Mouse (Mus musculus) liver, adult 2 months (tissue): ENCODE data around the gene Tada2b. TPM values are rescaled to one million over a fixed set of nuclear protein-coding genes. Genes with fewer than 3 reads are reported as not detected.

Experiments used
- DNase-seq: peaks from one replicate; pipeline ENCODE4 v3.0.0-alpha.2; 2011; ENCODE audit warnings: low read depth, low spot score; ENCODE audit errors: extremely low read depth
- H3K27ac ChIP-seq: fragments of 200-500 bp; replicated peaks from 2 replicates; pipeline ENCODE4 v1.5.1; 2012; ENCODE audit warnings: low read depth, mild to moderate bottlenecking, control low read depth, inconsistent platforms, low read length; ENCODE audit not compliant: insufficient read depth
- H3K27me3 ChIP-seq: fragments of 200-500 bp; 2 replicates; pipeline ENCODE4 v1.6.1; 2012; ENCODE audit warnings: mild to moderate bottlenecking, moderate library complexity, low read length, inconsistent platforms; ENCODE audit not compliant: control insufficient read depth, insufficient read depth
- H3K36me3 ChIP-seq: fragments of 200-500 bp; 2 replicates; pipeline ENCODE4 v1.6.1; 2012; ENCODE audit warnings: low read length, inconsistent platforms; ENCODE audit not compliant: control insufficient read depth, insufficient read depth
- H3K4me1 ChIP-seq: fragments of 200-500 bp; 2 replicates; pipeline ENCODE4 v1.6.1; 2011; ENCODE audit warnings: low read length; ENCODE audit not compliant: control insufficient read depth, insufficient read depth
- H3K4me3 ChIP-seq: fragments of 200-500 bp; 2 replicates; pipeline ENCODE4 v1.5.1; 2011; ENCODE audit warnings: low read depth, mild to moderate bottlenecking, control low read depth, low read length, moderate library complexity; ENCODE audit not compliant: insufficient read depth
- H3K79me2 ChIP-seq: fragments of 200-500 bp; 2 replicates; pipeline ENCODE4 v1.6.1; 2012; ENCODE audit warnings: inconsistent platforms, mild to moderate bottlenecking, low read length, moderate library complexity; ENCODE audit not compliant: control insufficient read depth, insufficient read depth
- H3K9ac ChIP-seq: fragments of 200-500 bp; 2 replicates; pipeline ENCODE4 v1.6.1; 2012; ENCODE audit warnings: low read depth, mild to moderate bottlenecking, control low read depth, inconsistent platforms, low read length
- CTCF ChIP-seq: fragments of 200-500 bp; IDR thresholded peaks from 2 replicates; pipeline ENCODE4 v1.5.1; 2011; ENCODE audit warnings: low read depth, low read length, control low read depth
- POLR2A ChIP-seq: fragments of 200-500 bp; IDR thresholded peaks from 2 replicates; pipeline ENCODE4 v1.6.1; 2011; ENCODE audit warnings: low read length, control low read depth; ENCODE audit not compliant: insufficient read depth; ENCODE audit errors: extremely low read depth
- WGBS: fragments of 180-500 bp; shearing (Covaris S2); methylation state at CpG from one replicate; pipeline ENCODE4 v1.1.7; 2018; 5-methylcytosine and 5-hydroxymethylcytosine counted together
- polyA plus RNA-seq: library from polyadenylated mRNA; depleted of rRNA; stranded (reverse); fragments of >200 nt; gene quantifications from 2 replicates; pipeline ENCODE4 v1.2.3, GENCODE M21; 2012
- total RNA-seq: library from RNA; depleted of rRNA; stranded (reverse); fragments of >200 nt; gene quantifications from 2 replicates; pipeline ENCODE4 v1.2.3, GENCODE M21; 2014

The Tada2b gene
- total and polyA plus RNA-seq, 2 experiments = 5.1 to 14.4 TPM

- DNase-seq = no peak
- H3K36me3 ChIP-seq = no peaks in the 10 kb centered on the region
- H3K79me2 ChIP-seq = no peaks in the 10 kb centered on the region
- no peaks in the 10 kb centered on the region for H3K27me3 ChIP-seq
- TF ChIP-seq POLR2A = no peak
- TF ChIP-seq CTCF = no peak
- no peak overlapping the region for H3K4me3 ChIP-seq
- 66% methylated on average over 4 of the region's 4 CpGs for WGBS
- no peaks in the 10 kb centered on the region for H3K4me1 ChIP-seq
- no peak overlapping the region for H3K27ac ChIP-seq
- no peak overlapping the region for H3K9ac ChIP-seq
Observed at GRCm38 (mm10) chr5:36436858-36437257, 47.2 kb downstream of the Tada2b start.

- H3K36me3 ChIP-seq = no peaks in the 10 kb centered on the region
- no peak for DNase-seq
- H3K9ac ChIP-seq = no peak overlapping the region
- H3K27ac ChIP-seq = no peak overlapping the region
- H3K4me1 ChIP-seq = no peaks in the 10 kb centered on the region
- no peak for TF ChIP-seq POLR2A
- no peak for TF ChIP-seq CTCF
- H3K27me3 ChIP-seq = no peaks in the 10 kb centered on the region
- 74% methylated on average over 9 of the region's 9 CpGs for WGBS
- no peak overlapping the region for H3K4me3 ChIP-seq
- H3K79me2 ChIP-seq = no peaks in the 10 kb centered on the region
Observed at GRCm38 (mm10) chr5:36434398-36434967, 49.6 kb downstream of the Tada2b start.

- Histone ChIP-seq H3K27me3 (no peaks in the 10 kb centered on the region), H3K36me3 (no peaks in the 10 kb centered on the region), H3K27ac (no peak overlapping the region), H3K79me2 (no peaks in the 10 kb centered on the region), H3K4me1 (no peaks in the 10 kb centered on the region), H3K9ac (no peak overlapping the region), H3K4me3 (no peak overlapping the region)
- WGBS = 55% methylated on average over 2 of the region's 2 CpGs
- no peak for DNase-seq
- TF ChIP-seq POLR2A (no peak), CTCF (no peak)
Observed at GRCm38 (mm10) chr5:36431711-36432110, 52.4 kb downstream of the Tada2b start.

DNA sequence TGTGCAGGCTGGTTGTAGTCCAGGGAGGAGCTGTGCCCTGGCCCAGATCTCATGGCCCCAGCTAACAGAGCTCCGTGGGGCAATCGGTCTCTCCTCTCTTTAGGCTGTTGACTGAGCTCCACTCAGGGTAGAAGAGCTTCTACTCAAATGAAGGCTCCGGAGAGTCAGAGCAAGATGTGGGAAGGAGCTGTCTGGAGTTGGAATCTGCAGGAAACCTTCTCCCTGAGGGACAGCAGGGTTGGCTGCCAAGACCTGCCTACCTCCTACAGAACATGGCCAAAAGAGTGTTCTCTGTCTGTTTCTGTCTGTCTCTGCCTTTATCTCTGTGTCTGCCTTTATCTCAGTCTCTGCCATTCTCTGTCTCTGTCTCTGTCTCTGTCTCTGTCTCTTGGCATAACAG, 54.5 kb downstream of the Tada2b start:
- Histone ChIP-seq H3K36me3 (no peaks in the 10 kb centered on the region), H3K4me3 (no peak overlapping the region)
- no peak for TF ChIP-seq CTCF

GRCm38 (mm10) chr5:36427831-36428230, 56.3 kb downstream of the Tada2b start:
- no peaks in the 10 kb centered on the region for H3K27me3 ChIP-seq
- H3K4me1 ChIP-seq = no peaks in the 10 kb centered on the region
- WGBS = 69% methylated on average over 11 of the region's 11 CpGs
- no peak overlapping the region for H3K9ac ChIP-seq
- no peak for DNase-seq
- TF ChIP-seq CTCF = no peak
- TF ChIP-seq POLR2A = no peak
- no peak overlapping the region for H3K4me3 ChIP-seq
- no peaks in the 10 kb centered on the region for H3K36me3 ChIP-seq
- no peaks in the 10 kb centered on the region for H3K79me2 ChIP-seq
- H3K27ac ChIP-seq = no peak overlapping the region

More for the DNA sequence above, 54.5 kb downstream of the Tada2b start:
- H3K27ac ChIP-seq = no peak overlapping the region
- H3K4me1 ChIP-seq = no peaks in the 10 kb centered on the region
- no peaks in the 10 kb centered on the region for H3K27me3 ChIP-seq
- H3K79me2 ChIP-seq = no peaks in the 10 kb centered on the region
- no peak for DNase-seq
- 76% methylated on average over 3 of the region's 3 CpGs for WGBS
- no peak overlapping the region for H3K9ac ChIP-seq

DNA sequence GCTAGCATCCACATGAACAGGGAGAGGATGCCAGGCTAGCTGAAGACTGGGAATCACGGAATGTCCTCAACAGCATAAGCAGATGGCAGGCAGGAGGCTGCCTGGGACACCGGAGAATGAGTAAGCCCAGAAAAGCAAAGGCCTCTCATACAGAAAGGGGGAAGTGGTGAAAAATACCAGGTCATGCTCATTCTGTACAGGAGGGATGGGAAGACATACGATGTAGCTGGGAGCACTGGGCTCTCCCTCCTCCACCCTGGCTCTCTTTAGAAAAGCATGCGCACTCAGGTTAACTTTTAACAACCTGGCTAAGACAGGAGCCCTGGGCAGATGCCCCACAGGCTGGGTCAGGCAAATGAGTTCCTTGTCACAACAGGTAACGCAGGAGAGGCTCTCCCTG, 57.7 kb downstream of the Tada2b start:
- WGBS = 59% methylated on average over 5 of the region's 5 CpGs
- Histone ChIP-seq H3K36me3 (no peaks in the 10 kb centered on the region), H3K27ac (no peak overlapping the region), H3K79me2 (no peaks in the 10 kb centered on the region), H3K27me3 (no peaks in the 10 kb centered on the region), H3K9ac (no peak overlapping the region), H3K4me3 (no peak overlapping the region), H3K4me1 (no peaks in the 10 kb centered on the region)
- TF ChIP-seq CTCF = no peak
- DNase-seq = no peak
